Mouse (Mus musculus): ENCODE measurements at regions not wholly inside any gene's neighbourhood (a gene's known extent, or its start where the extent isn't known, plus 50 kb on each side); places are given as distances from the start of the nearest gene placed in this dataset.

DNA sequence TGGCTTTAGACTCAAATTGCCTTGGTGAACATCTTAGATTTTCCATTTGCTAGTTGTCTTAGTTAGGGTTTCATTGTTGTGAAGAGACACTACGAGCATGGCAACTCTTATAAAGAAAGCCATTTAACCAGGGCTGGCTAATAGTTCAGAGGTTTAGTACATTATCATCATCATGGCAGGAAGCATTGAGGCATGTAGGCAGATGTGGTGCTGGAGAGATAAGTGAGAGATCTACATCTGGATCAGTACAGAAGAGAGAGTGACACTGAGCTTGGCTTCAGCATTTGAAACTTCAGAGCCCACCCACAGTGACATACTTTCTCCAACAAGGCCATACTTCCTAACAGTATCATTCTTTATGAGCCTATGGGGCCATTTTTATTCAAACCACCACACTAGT lies 127.3 kb upstream of the Opcml start:
- Histone ChIP-seq H3K9ac (no peak overlapping the region), H3K27ac (no peak overlapping the region), H3K4me3 (replicated peaks) (no peak overlapping the region), H3K27me3 (no peaks in the 10 kb centered on the region), H3K36me3 (no peaks in the 10 kb centered on the region), H3K4me2 (no peak overlapping the region), H3K9me3 (replicated peaks) (no peaks in the 10 kb centered on the region), H3K4me1 (no peaks in the 10 kb centered on the region)
- ATAC-seq (replicated peaks; ENCODE audit: low FRiP score) = no peak
- 93% methylated on average over 1 of the region's 1 CpGs for WGBS

DNA sequence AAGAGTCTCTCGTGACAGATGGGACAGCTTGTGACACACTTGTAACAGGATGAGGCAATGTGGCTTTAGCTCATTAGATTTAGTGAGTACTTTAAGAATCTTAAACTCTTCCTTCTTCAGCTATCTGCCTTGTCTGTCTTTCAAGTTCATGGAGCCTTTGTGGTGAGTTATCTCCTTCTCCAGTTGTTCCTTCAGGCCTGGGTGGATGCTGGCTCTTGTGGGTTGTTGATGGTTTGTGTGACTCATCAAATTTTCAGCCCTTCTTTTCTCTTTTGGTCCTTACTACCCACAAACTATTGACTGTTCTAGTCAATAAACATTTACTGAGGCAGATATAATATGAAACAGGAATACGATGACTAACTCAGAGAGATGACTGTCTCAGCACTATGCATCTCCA lies 124.9 kb upstream of the Opcml start:
- H3K4me2 ChIP-seq = no peak overlapping the region
- WGBS = 89% methylated on average over 2 of the region's 2 CpGs
- no peak overlapping the region for H3K27ac ChIP-seq
- H3K4me3 ChIP-seq (replicated peaks) = no peak overlapping the region
- H3K9me3 ChIP-seq (replicated peaks) = no peaks in the 10 kb centered on the region
- H3K27me3 ChIP-seq = no peaks in the 10 kb centered on the region
- no peaks in the 10 kb centered on the region for H3K4me1 ChIP-seq
- no peaks in the 10 kb centered on the region for H3K36me3 ChIP-seq
- no peak overlapping the region for H3K9ac ChIP-seq
- no peak for ATAC-seq (replicated peaks; ENCODE audit: low FRiP score)

DNA sequence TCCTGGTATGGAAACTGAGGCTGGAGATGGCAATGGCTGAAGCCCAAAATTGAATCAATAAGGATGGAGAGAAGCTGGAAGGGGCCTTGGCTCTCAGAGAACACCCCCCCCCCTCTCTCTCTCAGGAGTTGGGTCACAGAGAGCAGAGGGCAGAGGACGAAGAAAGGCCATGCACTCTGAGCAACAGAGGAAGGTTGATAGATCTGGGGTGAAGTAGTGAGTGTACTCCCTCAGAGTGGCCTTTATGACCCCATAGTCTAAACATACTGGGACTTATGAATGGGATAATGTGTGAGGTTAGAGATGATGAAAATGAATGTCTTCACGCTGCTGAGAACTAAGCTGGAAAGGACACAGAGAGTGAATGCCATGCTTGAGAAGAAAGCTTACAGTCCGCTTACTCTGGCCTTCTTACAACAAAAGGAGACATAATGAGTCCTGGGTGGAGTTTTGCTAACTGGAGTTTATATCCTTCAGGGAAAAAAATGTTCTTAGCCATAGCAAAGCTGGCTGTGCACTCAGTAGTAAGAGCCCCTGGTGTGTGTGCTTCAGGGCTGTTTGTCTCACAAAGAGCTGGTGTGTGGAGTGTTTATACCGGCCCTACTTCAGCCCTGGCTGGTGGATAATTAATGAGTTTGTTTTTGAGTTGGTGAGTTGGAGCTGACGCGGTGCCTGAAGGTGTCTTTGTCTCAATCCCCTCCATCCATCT lies 120.4 kb upstream of the Opcml start:
- ATAC-seq (replicated peaks; ENCODE audit: low FRiP score) = no peak
- Histone ChIP-seq H3K36me3 (no peaks in the 10 kb centered on the region), H3K4me1 (no peaks in the 10 kb centered on the region), H3K9ac (no peak overlapping the region), H3K9me3 (replicated peaks) (no peaks in the 10 kb centered on the region), H3K4me3 (replicated peaks) (no peak overlapping the region), H3K27me3 (no peaks in the 10 kb centered on the region), H3K4me2 (no peak overlapping the region), H3K27ac (no peak overlapping the region)
- WGBS = 47% methylated on average over 6 of the region's 6 CpGs

DNA sequence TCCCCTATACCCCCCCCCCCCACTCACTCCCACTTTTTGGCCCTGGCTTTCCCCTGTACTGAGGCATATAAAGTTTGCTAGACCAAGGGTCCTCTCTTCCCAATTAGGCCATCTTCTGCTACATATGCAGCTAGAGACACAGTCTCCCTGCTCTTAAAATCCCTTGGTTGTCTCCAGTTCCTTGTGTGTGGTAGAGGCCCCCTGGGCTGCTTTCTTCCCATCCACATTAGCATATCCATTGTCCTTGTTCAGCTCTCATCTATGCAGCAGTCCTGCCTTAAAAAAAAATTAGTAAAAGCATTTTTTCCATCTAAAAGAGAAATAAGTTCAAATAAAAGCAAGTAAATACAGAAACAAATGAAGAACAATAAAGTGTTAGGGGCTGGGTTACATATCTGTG lies 105.2 kb upstream of the Opcml start:
- no peak for ATAC-seq (replicated peaks; ENCODE audit: low FRiP score)
- H3K4me3 ChIP-seq (replicated peaks) = no peak overlapping the region

DNA sequence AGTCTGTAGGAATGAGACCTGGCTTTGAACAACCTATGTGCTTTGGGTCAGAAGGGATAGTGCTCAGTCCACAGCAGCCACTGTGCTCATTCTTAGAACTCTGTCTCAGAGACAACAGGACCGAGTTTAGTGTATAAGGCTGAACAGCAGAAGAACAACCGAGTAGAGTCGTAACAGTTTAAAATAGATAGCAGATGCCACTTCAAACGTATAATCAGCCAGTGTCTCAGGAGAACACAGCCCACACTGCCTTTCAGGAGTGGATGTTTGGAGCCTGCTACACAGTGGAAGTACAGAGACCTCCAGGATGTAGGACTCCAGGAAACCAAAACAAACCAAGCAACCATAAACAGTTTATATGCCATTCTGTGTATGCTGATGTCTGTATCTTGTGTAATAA lies 99.0 kb upstream of the Opcml start:
- no peak overlapping the region for H3K9ac ChIP-seq
- ATAC-seq (replicated peaks; ENCODE audit: low FRiP score) = no peak
- H3K27ac ChIP-seq = no peak overlapping the region
- no peaks in the 10 kb centered on the region for H3K9me3 ChIP-seq (replicated peaks)
- 80% methylated on average over 4 of the region's 4 CpGs for WGBS
- no peak overlapping the region for H3K4me3 ChIP-seq (replicated peaks)
- H3K4me2 ChIP-seq = no peak overlapping the region
- no peaks in the 10 kb centered on the region for H3K27me3 ChIP-seq
- H3K4me1 ChIP-seq = no peaks in the 10 kb centered on the region
- no peaks in the 10 kb centered on the region for H3K36me3 ChIP-seq

More for the DNA sequence above, 105.2 kb upstream of the Opcml start:
- H3K36me3 ChIP-seq = no peaks in the 10 kb centered on the region
- no peak overlapping the region for H3K27ac ChIP-seq
- H3K9ac ChIP-seq = no peak overlapping the region
- H3K4me2 ChIP-seq = no peak overlapping the region
- H3K4me1 ChIP-seq = no peaks in the 10 kb centered on the region
- no peaks in the 10 kb centered on the region for H3K9me3 ChIP-seq (replicated peaks)
- H3K27me3 ChIP-seq = no peaks in the 10 kb centered on the region

DNA sequence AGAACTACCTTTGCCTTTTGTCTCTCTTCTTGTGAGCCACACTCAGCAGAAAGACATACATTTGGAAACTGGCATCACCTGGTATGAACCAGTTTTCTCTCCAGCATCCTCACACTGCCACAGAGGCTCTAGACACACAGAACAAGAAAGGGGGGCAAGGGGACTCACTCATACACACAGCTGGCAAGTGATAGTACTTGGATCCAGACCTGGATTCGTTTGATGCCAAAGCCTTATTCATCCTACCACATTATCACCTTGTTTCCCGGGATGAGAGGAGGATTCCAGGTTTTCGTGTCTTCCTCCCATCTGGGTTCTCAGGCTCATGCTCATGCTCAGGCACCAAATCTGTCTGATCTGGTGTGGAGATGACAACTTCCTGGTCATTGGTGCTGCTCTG lies 97.8 kb upstream of the Opcml start:
- Histone ChIP-seq H3K4me1 (no peaks in the 10 kb centered on the region), H3K4me3 (replicated peaks) (no peak overlapping the region), H3K4me2 (no peak overlapping the region), H3K27me3 (no peaks in the 10 kb centered on the region), H3K9ac (no peak overlapping the region), H3K36me3 (no peaks in the 10 kb centered on the region), H3K9me3 (replicated peaks) (no peaks in the 10 kb centered on the region), H3K27ac (no peak overlapping the region)
- 91% methylated on average over 3 of the region's 3 CpGs for WGBS
- ATAC-seq (replicated peaks; ENCODE audit: low FRiP score) = no peak

DNA sequence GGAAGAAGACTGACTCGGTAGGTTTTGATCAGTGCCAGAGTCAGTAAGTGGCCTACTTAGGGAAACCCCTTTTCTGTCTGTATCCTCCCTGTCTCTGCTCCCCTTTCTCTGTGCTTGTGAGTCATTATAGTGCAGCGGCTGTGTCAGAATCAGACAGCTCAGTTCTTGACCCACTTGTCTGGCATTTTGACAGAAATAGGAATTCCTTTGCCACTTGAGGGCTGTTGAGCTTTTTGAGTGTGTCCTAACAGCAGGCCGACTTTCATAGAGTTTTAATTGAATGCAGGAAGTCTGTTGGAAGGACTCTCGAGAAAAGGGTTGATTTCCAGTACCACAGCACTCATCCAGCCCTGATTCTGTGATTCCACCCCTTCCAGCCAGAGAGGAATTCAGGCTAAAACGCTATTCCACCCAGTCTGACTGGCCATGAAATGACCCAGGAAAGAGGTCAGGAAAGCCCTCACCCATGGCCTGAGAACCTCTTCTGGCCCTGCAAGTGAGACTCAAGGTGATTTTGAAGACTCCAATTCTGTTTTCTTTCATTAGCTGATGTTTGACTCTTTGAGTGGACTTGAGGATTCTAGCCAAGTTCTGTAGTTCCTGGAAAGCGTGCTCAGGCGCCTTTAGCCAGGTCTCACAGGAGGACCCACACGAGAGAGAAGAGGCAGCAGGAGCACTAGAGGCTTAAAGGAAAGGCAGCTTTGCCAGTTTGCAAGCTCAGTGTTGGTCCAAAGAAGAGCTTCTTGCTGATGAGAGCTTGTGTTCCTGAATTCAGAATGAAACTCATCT lies 95.6 kb upstream of the Opcml start:
- H3K27me3 ChIP-seq = no peaks in the 10 kb centered on the region

DNA sequence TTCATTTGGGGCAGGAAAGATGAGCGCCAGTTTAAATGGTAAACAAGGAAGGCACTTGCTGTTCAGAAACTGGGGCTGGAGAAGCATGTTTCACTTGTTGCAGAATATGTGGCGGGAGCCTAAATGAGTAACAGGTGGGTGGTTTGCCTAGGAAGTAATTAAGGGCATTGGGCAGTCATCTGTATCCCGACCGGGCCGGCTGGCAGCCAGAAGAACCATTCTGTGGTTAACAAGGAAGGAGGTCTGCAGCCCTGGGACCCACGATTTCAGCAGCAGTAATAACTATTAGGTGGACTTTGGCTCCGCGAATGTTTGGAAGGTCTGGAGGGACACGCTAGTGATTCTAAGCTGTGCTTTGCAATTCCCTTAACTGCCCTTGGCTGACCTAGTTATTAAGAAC lies 89.0 kb upstream of the Opcml start:
- Histone ChIP-seq H3K27ac (no peak overlapping the region), H3K9me3 (replicated peaks) (no peaks in the 10 kb centered on the region), H3K4me2 (no peak overlapping the region), H3K36me3 (no peaks in the 10 kb centered on the region), H3K27me3 (no peaks in the 10 kb centered on the region), H3K4me3 (replicated peaks) (no peak overlapping the region), H3K9ac (no peak overlapping the region), H3K4me1 (no peaks in the 10 kb centered on the region)
- peak; percentile 58; the same call in 1 of the 2 replicates for ATAC-seq (replicated peaks; ENCODE audit: low FRiP score)
- 53% methylated on average over 9 of the region's 9 CpGs for WGBS

More for the DNA sequence above, 95.6 kb upstream of the Opcml start:
- ATAC-seq (replicated peaks; ENCODE audit: low FRiP score) = no peak
- WGBS = 72% methylated on average over 8 of the region's 8 CpGs
- Histone ChIP-seq H3K9ac (no peak overlapping the region), H3K27ac (no peak overlapping the region), H3K4me3 (replicated peaks) (no peak overlapping the region), H3K9me3 (replicated peaks) (no peaks in the 10 kb centered on the region), H3K36me3 (no peaks in the 10 kb centered on the region), H3K4me2 (no peak overlapping the region), H3K4me1 (no peaks in the 10 kb centered on the region)

DNA sequence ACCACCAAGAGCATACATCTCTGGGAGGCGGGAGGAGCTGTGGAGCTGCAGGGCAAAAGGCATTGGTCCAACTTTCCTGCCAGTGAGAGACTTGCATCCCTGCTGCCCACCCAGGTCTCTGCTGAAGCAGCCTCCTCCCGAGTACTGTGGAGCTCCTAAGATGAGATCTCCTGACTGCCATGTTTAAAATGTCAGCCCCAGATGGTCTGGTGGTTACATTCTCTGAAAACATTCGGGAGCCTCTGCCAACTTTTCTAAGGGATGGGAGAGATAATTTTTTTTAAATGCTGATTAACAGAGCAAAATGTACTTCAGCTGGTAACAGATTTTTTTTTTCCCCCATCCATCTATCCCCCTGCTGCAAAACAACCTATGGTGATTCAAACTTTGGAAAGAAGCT lies 88.4 kb upstream of the Opcml start:
- H3K9me3 ChIP-seq (replicated peaks) = no peaks in the 10 kb centered on the region
- ATAC-seq (replicated peaks; ENCODE audit: low FRiP score) = no peak

DNA sequence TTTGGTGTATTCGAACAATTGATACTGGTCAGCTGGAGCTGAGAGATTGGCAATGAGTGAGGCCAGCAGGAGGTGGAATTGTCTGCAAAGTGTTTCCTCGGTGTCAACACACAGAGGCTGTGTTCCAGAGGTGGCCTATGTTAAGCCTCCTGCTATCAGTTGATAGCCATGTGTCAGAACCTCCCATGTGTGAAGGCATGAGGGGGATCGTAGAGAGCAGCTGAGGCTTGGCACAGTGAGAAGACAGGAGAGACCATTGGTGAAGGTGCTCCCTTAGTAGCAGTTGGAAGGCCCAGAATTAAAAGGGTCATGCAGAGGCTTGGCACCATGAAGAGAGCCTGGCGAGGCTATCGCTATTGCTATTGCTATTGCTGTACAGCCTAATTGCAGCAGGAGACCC lies 86.6 kb upstream of the Opcml start:
- Histone ChIP-seq H3K36me3 (no peaks in the 10 kb centered on the region), H3K27me3 (no peaks in the 10 kb centered on the region), H3K4me1 (no peaks in the 10 kb centered on the region), H3K4me2 (no peak overlapping the region), H3K9me3 (replicated peaks) (no peaks in the 10 kb centered on the region), H3K27ac (no peak overlapping the region), H3K4me3 (replicated peaks) (no peak overlapping the region), H3K9ac (no peak overlapping the region)
- WGBS = 83% methylated on average over 5 of the region's 5 CpGs
- ATAC-seq (replicated peaks; ENCODE audit: low FRiP score) = no peak

More for the DNA sequence above, 88.4 kb upstream of the Opcml start:
- Histone ChIP-seq H3K27ac (no peak overlapping the region), H3K27me3 (no peaks in the 10 kb centered on the region), H3K4me3 (replicated peaks) (no peak overlapping the region), H3K4me1 (no peaks in the 10 kb centered on the region), H3K9ac (no peak overlapping the region), H3K4me2 (no peak overlapping the region), H3K36me3 (no peaks in the 10 kb centered on the region)
- 66% methylated on average over 3 of the region's 3 CpGs for WGBS

DNA sequence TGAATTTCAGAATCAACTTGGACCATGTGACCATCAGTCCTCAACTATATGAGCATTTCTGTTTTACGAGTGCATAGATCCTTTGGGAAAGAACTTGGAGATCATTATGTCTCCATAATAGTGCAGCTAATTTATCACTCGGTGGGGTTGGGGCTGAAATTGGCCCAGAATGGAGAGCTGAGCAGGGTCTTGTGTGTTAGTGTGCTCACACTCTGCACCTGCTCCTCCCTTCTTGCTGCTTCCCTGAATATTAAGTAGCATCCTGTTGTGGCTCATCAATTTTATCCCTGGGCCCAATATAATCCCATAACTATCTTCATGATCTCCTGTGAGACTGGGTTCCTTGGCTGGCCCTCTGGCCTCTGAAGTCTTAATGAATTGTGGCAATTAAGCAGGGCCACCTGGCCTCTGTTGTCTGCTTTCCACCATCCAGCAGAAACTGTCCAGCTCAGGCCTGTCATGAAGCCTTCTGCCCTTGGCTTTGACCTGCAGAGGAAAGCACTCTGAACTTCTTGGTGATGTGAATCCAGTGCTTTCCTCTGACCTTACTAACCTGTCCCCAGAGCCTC lies 66.7 kb upstream of the Opcml start:
- ATAC-seq (replicated peaks; ENCODE audit: low FRiP score) = no peak
- Histone ChIP-seq H3K9me3 (replicated peaks) (no peaks in the 10 kb centered on the region), H3K9ac (no peak overlapping the region), H3K27ac (no peak overlapping the region), H3K4me3 (replicated peaks) (no peak overlapping the region), H3K27me3 (no peaks in the 10 kb centered on the region), H3K4me1 (peaks cover 4% of the 10 kb centered on the region; the same call in 1 of the 2 replicates), H3K4me2 (no peak overlapping the region), H3K36me3 (no peaks in the 10 kb centered on the region)
- 82% methylated on average over 2 of the region's 2 CpGs for WGBS

DNA sequence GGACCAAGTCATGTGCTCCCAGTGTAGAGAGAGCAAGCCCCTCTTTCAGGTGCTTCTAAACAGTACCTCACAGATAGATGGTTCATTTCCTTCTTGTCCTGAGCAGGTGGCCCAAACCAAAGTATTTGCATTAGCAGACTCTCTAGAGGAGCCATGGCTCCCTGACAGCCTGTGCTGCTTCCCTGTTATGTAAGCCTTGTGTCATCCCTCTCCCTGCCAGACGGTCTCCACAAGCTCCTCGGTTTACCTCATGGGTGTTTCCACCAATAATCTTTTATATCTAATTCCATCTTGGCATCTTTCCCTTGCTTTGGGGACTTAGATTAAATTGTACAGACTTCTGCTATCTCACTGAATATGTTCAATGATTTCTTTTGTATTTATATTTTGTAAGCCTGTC lies 66.0 kb upstream of the Opcml start:
- H3K27me3 ChIP-seq = no peaks in the 10 kb centered on the region
- no peak overlapping the region for H3K4me3 ChIP-seq (replicated peaks)
- 78% methylated on average over 2 of the region's 2 CpGs for WGBS
- no peak overlapping the region for H3K9ac ChIP-seq
- H3K9me3 ChIP-seq (replicated peaks) = no peaks in the 10 kb centered on the region
- H3K4me2 ChIP-seq = no peak overlapping the region
- no peak overlapping the region for H3K27ac ChIP-seq
- H3K36me3 ChIP-seq = no peaks in the 10 kb centered on the region
- peaks cover 5% of the 10 kb centered on the region; the same call in 1 of the 2 replicates for H3K4me1 ChIP-seq
- no peak for ATAC-seq (replicated peaks; ENCODE audit: low FRiP score)

All from kidney, embryonic 15.5 days (tissue).